Comparison of ENCODE assay signal across 18 mouse cellular contexts in the genomic region with DNA sequence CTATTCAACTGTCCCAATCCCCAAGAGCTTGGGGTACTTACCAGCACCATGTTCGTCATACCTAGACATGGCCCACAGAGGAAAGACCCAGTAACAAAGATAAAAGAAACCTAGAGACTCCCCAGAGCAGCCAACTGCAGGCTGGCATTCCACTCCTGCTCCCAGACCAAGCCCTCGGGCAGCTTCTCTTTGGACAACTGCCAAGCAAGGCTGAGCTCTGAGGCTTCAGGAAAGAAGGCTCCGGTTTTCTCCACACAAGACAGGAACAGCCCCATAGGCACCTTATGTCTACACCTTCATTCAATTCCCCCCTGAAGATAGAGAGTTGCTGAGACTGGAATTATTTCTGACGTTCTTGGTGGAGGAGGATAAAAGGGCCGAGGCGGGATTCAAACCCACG. TPM values are rescaled to one million over a fixed set of nuclear protein-coding genes. Genes with fewer than 3 reads are reported as not detected.
A peak's percentile ranks its signal among the peaks of the same experiment; 100 is the strongest.
DNase-seq lines count a peak whose midpoint lies in the region; ATAC-seq and TF ChIP-seq lines count a peak whose summit lies in the region.
"Had no signal": no experiment of that assay in that cellular context is flagged by ENCODE, and none has a peak within 500 bp of the region (broad histone marks: within the 10 kb centered on the region; RNA-seq: fewer than 3 reads in every experiment).

No protein-coding gene starts in this region.

- TF ChIP-seq CTCF in heart, postnatal 0 days (IDR thresholded peaks at IDR 0.05; ENCODE audit: low read depth): no peak
- no peak for TF ChIP-seq CTCF in lung, embryonic 14.5 days (IDR thresholded peaks at IDR 0.05; ENCODE audit: low read depth)
- TF ChIP-seq CTCF in cerebellum, adult 2 months (IDR thresholded peaks at IDR 0.05; ENCODE audit: borderline replicate concordance, insufficient read depth, low read depth, low read length): no peak

- no peak overlapping the region for H3K9ac ChIP-seq in heart, postnatal 0 days (replicated peaks; ENCODE audit: low read depth, low read length)
- no peak overlapping the region for H3K9ac ChIP-seq in lung, embryonic 14.5 days
- H3K9ac ChIP-seq: embryonic facial prominence, embryonic 15.5 days; forebrain, embryonic 13.5 days; liver, embryonic 12.5 days; midbrain, embryonic 13.5 days had no signal

- no peaks in the 10 kb centered on the region for H3K36me3 ChIP-seq in heart, postnatal 0 days (replicated peaks; ENCODE audit: control insufficient read depth, insufficient read depth, low read length)
- H3K36me3 ChIP-seq in lung, embryonic 14.5 days (ENCODE audit: insufficient read depth): no peaks in the 10 kb centered on the region; the same call in 1 of the 2 replicates
- H3K36me3 ChIP-seq: embryonic facial prominence, embryonic 15.5 days; liver, embryonic 12.5 days; midbrain, embryonic 13.5 days had no signal

- no peak overlapping the region for H3K4me3 ChIP-seq in heart, postnatal 0 days (ENCODE audit: low read depth, low read length)
- H3K4me3 ChIP-seq in lung, embryonic 14.5 days (ENCODE audit: low read depth, low read length): no peak overlapping the region
- H3K4me3 ChIP-seq in cerebellum, adult 2 months (replicated peaks; ENCODE audit: insufficient read depth, low read depth, low read length): no peak overlapping the region
- H3K4me3 ChIP-seq: embryonic facial prominence, embryonic 15.5 days; forebrain, embryonic 13.5 days; heart, adult 2 months; liver, embryonic 12.5 days; midbrain, embryonic 13.5 days had no signal

- intact Hi-C loops in heart, postnatal 25 days (cut with DNase I): no loop called here

- no peak for TF ChIP-seq POLR2A in cerebellum, adult 2 months (IDR thresholded peaks at IDR 0.05; ENCODE audit: borderline replicate concordance, insufficient read depth, low read length)

- 0 out of 2 replicates have a peak overlapping the region, but pooled peaks have one; percentile 15 for H3K27ac ChIP-seq in heart, postnatal 0 days (ENCODE audit: low read depth)
- H3K27ac ChIP-seq in lung, embryonic 14.5 days (ENCODE audit: low read depth): no peak overlapping the region
- H3K27ac ChIP-seq in cerebellum, adult 2 months (ENCODE audit: insufficient read depth, low read length): no peak overlapping the region
- H3K27ac ChIP-seq: embryonic facial prominence, embryonic 15.5 days; forebrain, embryonic 13.5 days; heart, adult 2 months; liver, embryonic 12.5 days; midbrain, embryonic 13.5 days had no signal

- no peak overlapping the region for H3K4me2 ChIP-seq in heart, postnatal 0 days (ENCODE audit: low read depth, low read length)
- H3K4me2 ChIP-seq in lung, embryonic 14.5 days: no peak overlapping the region
- H3K4me2 ChIP-seq: embryonic facial prominence, embryonic 15.5 days; forebrain, embryonic 13.5 days; liver, embryonic 12.5 days; midbrain, embryonic 13.5 days had no signal

- TF ChIP-seq EP300 in heart, postnatal 0 days (IDR thresholded peaks at IDR 0.05; ENCODE audit: low read depth): no peak

- DNase-seq in cerebellum, postnatal 10 days: peak; percentile 49 to 50
- DNase-seq in cerebellum, adult 8-10 months: no peak
- DNase-seq in heart, postnatal 0 days (ENCODE audit: low spot score): no peak
- DNase-seq in heart, postnatal 25 days (ENCODE audit: low spot score): no peak
- DNase-seq in lung, embryonic 14.5 days: peak; percentile 68
- DNase-seq in lung, postnatal 36 days: no peak
- DNase-seq in ZHBTc4 (ENCODE audit: low read depth, low spot score): peak; percentile 48
- DNase-seq in cerebellum, adult 2 months: no peak
- DNase-seq: B cell, adult 2 months; cerebellum, postnatal 36 days; heart, adult 2 months; lung, postnatal 4 days; right cerebral cortex, postnatal 25 days; thymus, adult 18-20 months had no signal

- no peaks in the 10 kb centered on the region for H3K27me3 ChIP-seq in heart, postnatal 0 days (ENCODE audit: control insufficient read depth, insufficient read depth, low read length)
- no peaks in the 10 kb centered on the region for H3K27me3 ChIP-seq in lung, embryonic 14.5 days (ENCODE audit: insufficient read depth, low read length)
- no peaks in the 10 kb centered on the region for H3K27me3 ChIP-seq in cerebellum, adult 2 months (ENCODE audit: control insufficient read depth, insufficient read depth, low read length)
- H3K27me3 ChIP-seq: embryonic facial prominence, embryonic 15.5 days; forebrain, embryonic 13.5 days; liver, embryonic 12.5 days; midbrain, embryonic 13.5 days had no signal

- peaks cover 10% of the 10 kb centered on the region for H3K4me1 ChIP-seq in heart, postnatal 0 days (ENCODE audit: control insufficient read depth, insufficient read depth)
- H3K4me1 ChIP-seq in lung, embryonic 14.5 days (ENCODE audit: insufficient read depth): no peaks in the 10 kb centered on the region
- no peaks in the 10 kb centered on the region for H3K4me1 ChIP-seq in cerebellum, adult 2 months (ENCODE audit: control insufficient read depth, insufficient read depth, low read length)
- H3K4me1 ChIP-seq: liver, embryonic 12.5 days had no signal

- no peaks in the 10 kb centered on the region for H3K9me3 ChIP-seq in heart, postnatal 0 days (replicated peaks; ENCODE audit: control insufficient read depth, low read length)
- H3K9me3 ChIP-seq in lung, embryonic 14.5 days (ENCODE audit: low read depth, low read length): no peaks in the 10 kb centered on the region
- H3K9me3 ChIP-seq: embryonic facial prominence, embryonic 15.5 days; forebrain, embryonic 13.5 days; liver, embryonic 12.5 days; midbrain, embryonic 13.5 days had no signal

- 55% methylated on average over 7 of the region's 7 CpGs for WGBS in heart, postnatal 0 days
- WGBS in lung, embryonic 14.5 days: 68% methylated on average over 7 of the region's 7 CpGs
- 62% methylated on average over 7 of the region's 7 CpGs for WGBS in cerebellum, adult 2 months

- ATAC-seq in heart, postnatal 0 days (ENCODE audit: insufficient read depth, low read depth): no peak
- ATAC-seq in lung, embryonic 14.5 days (ENCODE audit: insufficient read depth): no peak
- ATAC-seq: forebrain, embryonic 13.5 days; liver, embryonic 12.5 days; midbrain, embryonic 13.5 days had no signal

RNA-seq across cellular contexts. Expression of gene Lamc2, which starts 33.7 kb away (rescaled TPM):
- 10.2 and 13.2 TPM in 2 replicates for total RNA-seq in heart, postnatal 0 days (2014; rRNA removed; ENCODE audit: low replicate concordance)
- polyA plus RNA-seq in heart, postnatal 0 days (2015; fragmentation: Nextera tagmentation; extraction: Ambion mirVana): 4.1 and 6.0 TPM in 2 replicates
- 1 to 10 TPM; 8.7 to 9.3 TPM for total RNA-seq in heart, postnatal 25 days (2021)
- 55.7 and 55.9 TPM in 2 replicates for polyA plus RNA-seq in lung, embryonic 14.5 days (2014; fragmentation: Nextera tagmentation; extraction: Ambion mirVana)
- 1.2 and 1.3 TPM in 2 replicates for polyA plus RNA-seq in cerebellum, adult 2 months (2012; rRNA removed)

Comparison
In these comparisons a context has a peak if more than half of its experiments do, and no peak if none do; other contexts are left out.
1. DNase-seq: peak in cerebellum, postnatal 10 days (2 of 2), lung, embryonic 14.5 days (single experiment) and ZHBTc4 (single experiment); none in cerebellum, adult 8-10 months (single experiment), heart, postnatal 0 days (single experiment), heart, postnatal 25 days (single experiment), lung, postnatal 36 days (single experiment) and cerebellum, adult 2 months (0 of 2).